Mouse (Mus musculus): ENCODE measurements around the gene Phlda1. TPM values are rescaled to one million over a fixed set of nuclear protein-coding genes. Genes with fewer than 3 reads are reported as not detected.
A peak's percentile ranks its signal among the peaks of the same experiment; 100 is the strongest.

Phlda1 gene
- polyA plus RNA-seq (2015; fragmentation: Nextera tagmentation; extraction: Ambion mirVana), result 25.3 and 29.5 TPM in 2 replicates

- Histone ChIP-seq H3K36me3 (ENCODE audit: insufficient read depth, low read length) (no peaks in the 10 kb centered on the region), H3K27ac (peak within 1 kb of the TSS; percentile 95), H3K4me1 (replicated peaks; ENCODE audit: insufficient read depth, low read length) (peaks cover 20% of the 10 kb centered on the region; the same call in 1 of the 2 replicates), H3K4me3 (replicated peaks; ENCODE audit: low read depth, low read length) (peak within 1 kb of the TSS; percentile 87), H3K9ac (ENCODE audit: low read depth, low read length) (peak within 1 kb of the TSS; percentile 88), H3K9me3 (replicated peaks; ENCODE audit: low read length) (no peaks in the 10 kb centered on the region), H3K27me3 (ENCODE audit: insufficient read depth, low read length) (no peaks in the 10 kb centered on the region), H3K4me2 (ENCODE audit: low read length) (peak within 1 kb of the TSS; percentile 81)
- TF ChIP-seq CTCF (IDR thresholded peaks at IDR 0.05; ENCODE audit: low read depth), result peak; percentile 38
- DNase-seq (ENCODE audit: low spot score), result peak; percentile 96
- ATAC-seq (replicated peaks; ENCODE audit: low FRiP score, low read depth), result peak; percentile 94
- under 1% methylated on average over 59 of the region's 94 CpGs for WGBS
These were observed at the start of gene Phlda1 for GRCm38 (mm10) chr10:111506101-111506925. Phlda1 (plus strand) TSS chr10:111506286.

GRCm38 (mm10) chr10:111458088-111458487 lies 48.0 kb upstream of the Phlda1 start:
- WGBS, result 31% methylated on average over 7 of the region's 7 CpGs
- no peaks in the 10 kb centered on the region for H3K27me3 ChIP-seq (ENCODE audit: insufficient read depth, low read length)
- H3K36me3 ChIP-seq (ENCODE audit: insufficient read depth, low read length), result no peaks in the 10 kb centered on the region
- H3K4me3 ChIP-seq (replicated peaks; ENCODE audit: low read depth, low read length), result no peak overlapping the region
- no peaks in the 10 kb centered on the region for H3K4me1 ChIP-seq (replicated peaks; ENCODE audit: insufficient read depth, low read length)
- TF ChIP-seq CTCF (IDR thresholded peaks at IDR 0.05; ENCODE audit: low read depth), result no peak
- no peak overlapping the region for H3K27ac ChIP-seq
- DNase-seq (ENCODE audit: low spot score) (no peak), ATAC-seq (replicated peaks; ENCODE audit: low FRiP score, low read depth) (no peak)
- H3K9me3 ChIP-seq (replicated peaks; ENCODE audit: low read length), result no peaks in the 10 kb centered on the region
- no peak overlapping the region for H3K4me2 ChIP-seq (ENCODE audit: low read length)
- no peak overlapping the region for H3K9ac ChIP-seq (ENCODE audit: low read depth, low read length)

GRCm38 (mm10) chr10:111459040-111459439 lies 47.0 kb upstream of the Phlda1 start:
- no peaks in the 10 kb centered on the region for H3K27me3 ChIP-seq (ENCODE audit: insufficient read depth, low read length)
- H3K27ac ChIP-seq, result no peak overlapping the region
- no peak overlapping the region for H3K9ac ChIP-seq (ENCODE audit: low read depth, low read length)
- H3K4me3 ChIP-seq (replicated peaks; ENCODE audit: low read depth, low read length), result no peak overlapping the region
- no peaks in the 10 kb centered on the region for H3K36me3 ChIP-seq (ENCODE audit: insufficient read depth, low read length)
- H3K4me2 ChIP-seq (ENCODE audit: low read length), result no peak overlapping the region
- DNase-seq (ENCODE audit: low spot score) (no peak), ATAC-seq (replicated peaks; ENCODE audit: low FRiP score, low read depth) (no peak)
- H3K9me3 ChIP-seq (replicated peaks; ENCODE audit: low read length), result no peaks in the 10 kb centered on the region
- TF ChIP-seq CTCF (IDR thresholded peaks at IDR 0.05; ENCODE audit: low read depth), result no peak
- WGBS, result 74% methylated on average over 9 of the region's 9 CpGs
- H3K4me1 ChIP-seq (replicated peaks; ENCODE audit: insufficient read depth, low read length), result no peaks in the 10 kb centered on the region

- no peak overlapping the region for H3K4me3 ChIP-seq (replicated peaks; ENCODE audit: low read depth, low read length)
- no peak overlapping the region for H3K27ac ChIP-seq
- no peaks in the 10 kb centered on the region for H3K27me3 ChIP-seq (ENCODE audit: insufficient read depth, low read length)
- DNase-seq (ENCODE audit: low spot score) (no peak), ATAC-seq (replicated peaks; ENCODE audit: low FRiP score, low read depth) (no peak)
- 89% methylated on average over 3 of the region's 3 CpGs for WGBS
- H3K9ac ChIP-seq (ENCODE audit: low read depth, low read length), result no peak overlapping the region
- no peaks in the 10 kb centered on the region for H3K9me3 ChIP-seq (replicated peaks; ENCODE audit: low read length)
- H3K36me3 ChIP-seq (ENCODE audit: insufficient read depth, low read length), result no peaks in the 10 kb centered on the region
- no peak overlapping the region for H3K4me2 ChIP-seq (ENCODE audit: low read length)
- H3K4me1 ChIP-seq (replicated peaks; ENCODE audit: insufficient read depth, low read length), result no peaks in the 10 kb centered on the region
- TF ChIP-seq CTCF (IDR thresholded peaks at IDR 0.05; ENCODE audit: low read depth), result no peak
These were observed 46.2 kb upstream of the Phlda1 start for GRCm38 (mm10) chr10:111459874-111460273.

- Histone ChIP-seq H3K9ac (ENCODE audit: low read depth, low read length) (no peak overlapping the region), H3K4me2 (ENCODE audit: low read length) (no peak overlapping the region), H3K27ac (no peak overlapping the region), H3K9me3 (replicated peaks; ENCODE audit: low read length) (no peaks in the 10 kb centered on the region), H3K4me3 (replicated peaks; ENCODE audit: low read depth, low read length) (no peak overlapping the region), H3K36me3 (ENCODE audit: insufficient read depth, low read length) (no peaks in the 10 kb centered on the region), H3K4me1 (replicated peaks; ENCODE audit: insufficient read depth, low read length) (no peaks in the 10 kb centered on the region), H3K27me3 (ENCODE audit: insufficient read depth, low read length) (no peaks in the 10 kb centered on the region)
- ATAC-seq (replicated peaks; ENCODE audit: low FRiP score, low read depth) (no peak; the same call in 1 of the 2 replicates), DNase-seq (ENCODE audit: low spot score) (no peak)
- WGBS, result 36% methylated on average over 4 of the region's 4 CpGs
- TF ChIP-seq CTCF (IDR thresholded peaks at IDR 0.05; ENCODE audit: low read depth), result no peak
These were observed 45.7 kb upstream of the Phlda1 start for GRCm38 (mm10) chr10:111460381-111460780.

GRCm38 (mm10) chr10:111464833-111465232 lies 41.3 kb upstream of the Phlda1 start:
- H3K9ac ChIP-seq (ENCODE audit: low read depth, low read length), result no peak overlapping the region
- DNase-seq (ENCODE audit: low spot score), result no peak
- H3K36me3 ChIP-seq (ENCODE audit: insufficient read depth, low read length), result no peaks in the 10 kb centered on the region
- no peak overlapping the region for H3K4me3 ChIP-seq (replicated peaks; ENCODE audit: low read depth, low read length)
- H3K4me1 ChIP-seq (replicated peaks; ENCODE audit: insufficient read depth, low read length), result no peaks in the 10 kb centered on the region
- 90% methylated on average over 1 of the region's 1 CpGs for WGBS
- no peak overlapping the region for H3K4me2 ChIP-seq (ENCODE audit: low read length)
- no peak for ATAC-seq (replicated peaks; ENCODE audit: low FRiP score, low read depth)
- no peak for TF ChIP-seq CTCF (IDR thresholded peaks at IDR 0.05; ENCODE audit: low read depth)
- no peak overlapping the region for H3K27ac ChIP-seq
- no peaks in the 10 kb centered on the region for H3K27me3 ChIP-seq (ENCODE audit: insufficient read depth, low read length)
- no peaks in the 10 kb centered on the region for H3K9me3 ChIP-seq (replicated peaks; ENCODE audit: low read length)
